17 mouse cellular contexts compared by ENCODE assay signal in the genomic region with DNA sequence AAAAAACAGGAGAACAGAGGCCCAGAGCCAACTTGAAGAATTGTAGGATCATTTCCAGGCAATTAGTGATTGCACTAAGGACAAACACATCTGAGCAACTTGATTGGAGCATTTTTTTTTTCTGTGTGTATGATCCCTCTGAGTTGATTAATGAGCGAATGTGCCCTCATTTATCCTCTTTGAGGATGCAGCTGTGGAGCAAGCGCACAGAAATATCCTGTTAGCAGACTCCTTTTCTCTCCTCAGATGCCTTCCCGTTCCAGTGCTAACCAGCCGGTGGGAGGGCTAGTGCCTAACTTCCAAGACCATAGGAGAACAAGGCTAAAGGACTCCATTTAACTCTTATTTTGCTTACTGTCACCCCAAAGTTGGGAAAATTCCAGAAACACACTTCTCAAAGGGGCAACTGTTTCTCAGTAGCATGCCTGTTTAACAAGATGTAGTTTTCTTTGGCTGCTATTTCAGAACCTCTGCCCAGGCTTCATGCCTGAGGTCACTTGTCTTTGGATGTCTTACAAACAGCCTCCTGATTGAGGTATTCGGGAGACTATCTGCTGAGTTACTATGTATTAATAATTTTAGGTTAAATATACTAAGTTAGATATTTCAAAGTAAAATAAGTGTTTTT.
A peak's percentile ranks its signal among the peaks of the same experiment; 100 is the strongest.
DNase-seq lines count a peak whose midpoint lies in the region; ATAC-seq and TF ChIP-seq lines count a peak whose summit lies in the region.
"Had no signal": no experiment of that assay in that cellular context is flagged by ENCODE, and none has a peak within 500 bp of the region (broad histone marks: within the 10 kb centered on the region; RNA-seq: fewer than 3 reads in every experiment).

No protein-coding gene starts in this region.

- H3K9me3 ChIP-seq in kidney, embryonic 14.5 days (ENCODE audit: control insufficient read depth, low read length) = no peaks in the 10 kb centered on the region

- H3K27ac ChIP-seq in kidney, adult 2 months (ENCODE audit: insufficient read depth, low read depth, low read length) = no peak overlapping the region
- no peak overlapping the region for H3K27ac ChIP-seq in kidney, embryonic 14.5 days (ENCODE audit: low read depth, low read length)
- H3K27ac ChIP-seq: heart, adult 2 months; liver, embryonic 14.5 days had no signal

- H3K27me3 ChIP-seq in kidney, adult 2 months (replicated peaks; ENCODE audit: control insufficient read depth, insufficient read depth, low read length) = no peaks in the 10 kb centered on the region; the same call in 1 of the 2 replicates
- no peaks in the 10 kb centered on the region for H3K27me3 ChIP-seq in kidney, embryonic 14.5 days (ENCODE audit: control insufficient read depth, insufficient read depth, low read length)

- no peaks in the 10 kb centered on the region for H3K4me1 ChIP-seq in kidney, adult 2 months (ENCODE audit: control insufficient read depth, insufficient read depth, low read length)
- no peaks in the 10 kb centered on the region for H3K4me1 ChIP-seq in kidney, embryonic 14.5 days (ENCODE audit: control insufficient read depth, insufficient read depth, low read length)

- DNase-seq in adrenal gland, postnatal 14 days = peak; percentile 25
- DNase-seq in adrenal gland, postnatal 10 days = no peak
- peak; percentile 19 for DNase-seq in kidney, adult 2 months
- peak; percentile 30 to 47 for DNase-seq in right cerebral cortex, postnatal 10 days (ENCODE audit: low spot score in 2 of 2)
- DNase-seq in right cerebral cortex, postnatal 36 days (ENCODE audit: low spot score in 2 of 2) = no peak
- no peak for DNase-seq in thymus, postnatal 0 days (ENCODE audit: low spot score)
- DNase-seq: adrenal gland, adult 8-10 months; cerebellum, postnatal 36 days; heart, adult 2 months; lung, postnatal 4 days; midbrain, embryonic 14.5 days; spleen, adult 18-20 months; thymus, postnatal 25 days had no signal

- TF ChIP-seq POLR2A in kidney, adult 2 months (IDR thresholded peaks at IDR 0.05; ENCODE audit: low read depth, low read length) = no peak

- TF ChIP-seq CTCF in kidney, adult 2 months (conservative IDR thresholded peaks at IDR 0.05; ENCODE audit: insufficient read depth, insufficient read length, low read depth, low read length) = no peak

- no peak for ATAC-seq in kidney, embryonic 14.5 days (ENCODE audit: low FRiP score, low TSS enrichment)
- no peak for ATAC-seq in monocyte, adult 5-6 weeks (replicated peaks; ENCODE audit: insufficient number of reproducible peaks, low FRiP score, low TSS enrichment, poor library complexity, severe bottlenecking)
- ATAC-seq: hindbrain, embryonic 16.5 days had no signal

- H3K4me2 ChIP-seq in kidney, embryonic 14.5 days (replicated peaks; ENCODE audit: low read depth, low read length) = no peak overlapping the region

- no peak overlapping the region for H3K4me3 ChIP-seq in kidney, adult 2 months (ENCODE audit: insufficient read depth, low read depth, low read length)
- no peak overlapping the region for H3K4me3 ChIP-seq in kidney, embryonic 14.5 days (ENCODE audit: low read length)
- H3K4me3 ChIP-seq: heart, adult 2 months had no signal

- H3K9ac ChIP-seq in kidney, embryonic 14.5 days (ENCODE audit: low read depth, low read length) = no peak overlapping the region
- H3K9ac ChIP-seq: liver, embryonic 14.5 days had no signal

- 48% methylated on average over 5 of the region's 5 CpGs for WGBS in kidney, adult 2 months
- 62% methylated on average over 5 of the region's 5 CpGs for WGBS in kidney, embryonic 14.5 days

- H3K36me3 ChIP-seq in kidney, adult 2 months (ENCODE audit: control insufficient read depth, insufficient read depth, low read length) = no peaks in the 10 kb centered on the region
- H3K36me3 ChIP-seq in kidney, embryonic 14.5 days (ENCODE audit: control insufficient read depth, insufficient read depth, low read length) = no peaks in the 10 kb centered on the region

Comparison
In these comparisons a context has a peak if more than half of its experiments do, and no peak if none do; other contexts are left out.
1. DNase-seq: peak in adrenal gland, postnatal 14 days (single experiment), kidney, adult 2 months (single experiment) and right cerebral cortex, postnatal 10 days (2 of 2); none in adrenal gland, postnatal 10 days (single experiment), right cerebral cortex, postnatal 36 days (0 of 2) and thymus, postnatal 0 days (single experiment).